Mouse (Mus musculus): Measurements from ENCODE around the gene Col12a1. TPM values are rescaled to one million over a fixed set of nuclear protein-coding genes. Genes with fewer than 3 reads are reported as not detected.
A peak's percentile ranks its signal among the peaks of the same experiment; 100 is the strongest.

Col12a1 gene
- total RNA-seq (2021) = 1 to 10 TPM; 2.0 to 3.2 TPM
- long read RNA-seq, experiment 1 = 0 reads
- long read RNA-seq, experiment 2 = 0 reads

- DNase-seq = peak; percentile 68 to 71
- intact Hi-C loops (cut with DNase I) = loop anchor here (2.0 to 10.0 kb wide), 3 partner anchors 114 to 610 kb away; no protein-coding TSS in a partner anchor
Measured at GRCm38 (mm10) chr9:79718481-79719370, at the start of gene Col12a1. TSS of gene Col12a1 (minus strand) at chr9:79718831.

DNA sequence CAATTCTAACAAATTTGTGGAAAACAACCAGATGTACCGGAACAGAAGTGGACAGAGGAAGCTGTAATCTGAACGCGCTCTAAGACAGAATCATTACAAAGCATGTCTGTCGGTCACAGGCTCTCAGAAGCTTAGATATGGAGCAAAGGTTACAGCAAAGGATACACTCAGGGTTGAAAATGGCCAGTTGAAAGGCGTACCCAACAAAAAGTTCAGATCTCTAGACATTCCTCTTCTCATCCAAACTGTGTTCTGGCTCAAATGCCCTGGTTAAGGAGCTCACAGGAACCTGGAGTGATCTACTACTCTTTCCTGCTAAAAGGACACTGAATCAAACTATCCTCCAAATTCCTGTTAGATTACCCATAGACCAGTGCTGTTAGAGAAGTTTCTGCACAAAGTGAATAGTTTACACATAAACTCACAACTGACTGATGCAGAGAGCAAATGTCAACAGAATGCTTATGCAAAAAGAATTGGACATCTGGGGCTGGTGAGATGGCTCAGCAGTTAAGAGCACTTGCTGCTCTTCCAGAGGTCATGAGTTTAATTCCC is 48.4 kb upstream of the Col12a1 start:
- intact Hi-C loops (cut with DNase I) = no loop called here
- no peak for DNase-seq

DNA sequence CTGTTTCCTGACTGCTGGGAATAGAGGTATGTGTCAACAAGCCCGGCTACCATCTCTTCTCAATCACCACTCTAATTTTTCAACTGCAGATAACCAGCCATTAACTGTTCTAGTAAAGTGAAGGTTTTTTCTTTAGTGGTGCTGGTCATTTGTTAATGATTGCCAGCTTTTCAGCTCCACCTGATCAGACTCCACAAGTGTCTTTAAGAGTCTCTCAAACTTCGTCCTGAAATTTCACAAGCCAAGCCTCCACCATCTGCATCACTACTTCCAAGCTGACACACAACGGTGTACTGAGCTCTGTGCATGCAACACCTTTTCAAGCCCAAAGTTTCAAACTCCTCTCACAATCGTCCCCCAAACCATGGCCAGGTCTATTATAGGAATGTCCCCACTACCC is 46.7 kb upstream of the Col12a1 start:
- intact Hi-C loops (cut with DNase I) = no loop called here
- no peak for DNase-seq

- intact Hi-C loops (cut with DNase I) = no loop called here
- DNase-seq = no peak
Measured at GRCm38 (mm10) chr9:79762519-79762918, 43.9 kb upstream of the Col12a1 start.

DNA sequence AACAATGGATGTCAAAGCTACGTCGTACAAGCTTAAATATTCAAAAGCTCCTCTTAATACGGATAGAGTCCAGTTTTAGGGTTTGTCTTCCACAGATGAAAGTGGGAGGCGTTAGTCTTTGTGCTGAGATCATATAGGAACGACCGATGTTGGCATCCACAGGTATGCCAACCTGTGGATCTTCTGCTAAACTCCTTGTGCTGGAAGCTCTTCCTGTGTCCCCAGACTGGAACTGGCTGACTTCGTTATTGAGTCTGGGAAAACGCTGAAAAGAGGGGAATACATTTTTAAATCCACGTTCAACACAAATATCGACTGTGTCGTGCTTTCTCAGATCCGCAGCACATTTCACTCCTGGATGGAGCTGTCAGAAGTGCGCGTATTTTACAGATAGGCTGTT is 41.4 kb upstream of the Col12a1 start:
- intact Hi-C loops (cut with DNase I) = no loop called here
- DNase-seq = peak in 1 of 2 experiments; percentile 13

- intact Hi-C loops (cut with DNase I) = loop anchor here (2.0 kb wide), 1 partner anchor 33 kb away; the partner anchor contains the start of gene Tmem30a
- DNase-seq = peak; percentile 96 to 97
Measured at GRCm38 (mm10) chr9:79759385-79760005, 40.9 kb upstream of the Col12a1 start, which contains the start of gene Cox7a2. TSS of gene Cox7a2 (minus strand) at chr9:79759878.

GRCm38 (mm10) chr9:79755311-79755710 is 36.7 kb upstream of the Col12a1 start:
- DNase-seq = no peak
- intact Hi-C loops (cut with DNase I) = no loop called here

DNA sequence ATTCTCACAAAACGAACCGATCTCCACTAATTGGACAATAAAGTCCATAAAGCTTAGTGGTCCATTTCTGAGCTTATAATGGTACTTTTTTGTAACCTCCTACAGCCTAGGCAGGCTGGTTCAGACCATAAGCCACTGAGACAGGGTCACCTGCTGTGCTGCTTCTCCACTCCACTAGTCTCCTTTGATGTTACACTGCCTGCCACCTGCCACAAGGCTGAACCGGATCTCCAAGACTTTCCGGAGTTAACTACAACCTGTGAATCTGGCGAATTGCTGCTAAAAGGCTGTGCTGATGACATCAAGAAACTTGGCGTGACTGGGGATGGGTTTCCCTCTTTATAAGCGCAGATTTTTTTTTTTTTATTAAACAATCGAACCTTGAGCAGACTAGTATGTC is 33.2 kb upstream of the Col12a1 start:
- intact Hi-C loops (cut with DNase I) = no loop called here
- no peak for DNase-seq

- intact Hi-C loops (cut with DNase I) = no loop called here
- DNase-seq = no peak
Measured at GRCm38 (mm10) chr9:79750709-79751108, 32.1 kb upstream of the Col12a1 start.

- DNase-seq = no peak
- intact Hi-C loops (cut with DNase I) = no loop called here
Measured at GRCm38 (mm10) chr9:79745036-79745435, 26.4 kb upstream of the Col12a1 start.

DNA sequence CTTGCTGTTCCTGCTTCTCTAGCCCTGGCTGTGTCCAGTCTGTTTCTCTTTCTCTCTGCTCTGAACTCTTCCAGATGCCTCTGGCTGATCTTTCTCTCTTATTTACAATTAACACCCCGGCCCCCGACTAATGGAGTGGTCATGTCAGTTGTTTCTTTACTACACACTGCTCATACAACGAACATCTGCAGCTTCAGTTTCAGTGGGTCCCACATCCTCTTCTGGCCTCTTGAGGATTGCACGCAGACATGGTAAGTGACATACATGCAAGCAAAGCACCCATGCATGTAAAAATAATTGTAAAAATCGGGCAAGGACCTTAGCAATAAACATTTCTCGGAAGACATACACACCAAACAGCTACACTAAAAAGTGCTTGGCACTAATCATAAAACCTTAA is 17.0 kb upstream of the Col12a1 start:
- intact Hi-C loops (cut with DNase I) = no loop called here
- DNase-seq = no peak

DNA sequence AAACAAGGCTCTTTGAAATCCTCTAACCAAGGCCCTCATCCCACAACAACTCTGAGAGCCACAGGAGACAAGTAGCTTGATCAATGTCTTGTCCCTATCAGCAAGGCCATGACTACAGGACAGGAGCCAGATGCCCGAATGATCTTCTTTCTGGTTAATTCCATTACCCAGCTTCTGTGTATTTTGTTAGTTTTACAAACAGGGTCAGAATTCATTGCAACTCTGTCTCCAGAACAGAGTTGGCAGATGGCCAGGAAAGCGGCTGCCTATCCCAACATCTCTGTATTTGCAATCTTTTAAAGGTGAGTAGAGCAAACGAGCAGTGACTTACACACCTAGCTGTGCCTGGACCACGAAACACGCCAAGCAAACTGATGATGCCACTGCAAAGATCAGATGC is 11.7 kb upstream of the Col12a1 start:
- intact Hi-C loops (cut with DNase I) = no loop called here
- no peak for DNase-seq

DNA sequence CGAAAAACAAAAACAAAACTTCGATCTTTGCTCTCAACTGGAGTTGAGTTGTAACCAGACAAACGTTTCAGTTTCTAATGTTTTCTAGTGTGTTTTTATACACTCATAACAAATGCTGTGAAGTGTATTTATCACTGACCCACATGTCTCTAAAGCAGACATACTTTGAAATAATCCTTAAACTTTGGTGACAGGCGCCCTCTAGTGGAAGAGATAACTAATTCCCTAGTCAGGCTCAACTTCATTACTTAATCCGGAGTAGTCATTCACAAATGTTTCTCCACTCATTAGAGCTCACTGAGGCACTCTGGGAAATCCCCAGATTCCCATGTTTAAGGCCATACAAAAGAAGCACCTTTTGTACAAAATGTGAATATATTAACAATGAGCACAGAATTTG is 4.5 kb upstream of the Col12a1 start:
- DNase-seq = peak in 1 of 2 experiments; percentile 53
- intact Hi-C loops (cut with DNase I) = no loop called here

DNA sequence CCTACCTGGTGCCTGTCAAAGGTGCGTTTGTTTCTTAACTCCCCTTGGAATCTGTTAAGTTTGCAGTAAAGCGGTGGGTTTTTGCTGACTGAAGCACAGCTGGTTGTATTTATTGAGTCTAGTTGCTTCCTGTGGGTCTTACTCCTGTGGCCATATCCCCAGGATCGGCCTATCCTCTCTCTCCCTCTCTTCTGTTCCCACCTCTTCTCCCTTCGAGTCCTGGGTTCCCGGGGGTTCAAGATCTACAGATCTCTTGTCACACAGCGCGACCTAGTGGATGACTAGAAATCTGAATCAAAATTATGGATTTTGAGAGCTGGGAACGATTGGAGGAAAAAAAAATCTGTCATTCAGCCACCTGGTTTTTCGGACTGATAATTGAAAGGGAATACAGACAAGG is 2.4 kb upstream of the Col12a1 start:
- intact Hi-C loops (cut with DNase I) = loop anchor here (1.0 to 2.0 kb wide), 3 partner anchors 933 to 952 kb away; no protein-coding TSS in a partner anchor
- peak; percentile 52 to 68 for DNase-seq

GRCm38 (mm10) chr9:79720143-79720542 is 1.5 kb upstream of the Col12a1 start:
- no peak for DNase-seq
- intact Hi-C loops (cut with DNase I) = loop anchor here (2.0 kb wide), 1 partner anchor 945 kb away; no protein-coding TSS in a partner anchor

- DNase-seq = peak; percentile 34 to 46
- intact Hi-C loops (cut with DNase I) = loop anchor here (2.0 to 10.0 kb wide), 3 partner anchors 115 to 611 kb away; no protein-coding TSS in a partner anchor
Measured at GRCm38 (mm10) chr9:79719451-79719850, 820 bp upstream of the Col12a1 start.

- DNase-seq = peak in 1 of 2 experiments; percentile 22
- intact Hi-C loops (cut with DNase I) = loop anchor here (2.0 to 10.0 kb wide), 4 partner anchors 113 to 673 kb away; no protein-coding TSS in a partner anchor
Measured at GRCm38 (mm10) chr9:79717836-79718475, 675 bp downstream of the Col12a1 start.

DNA sequence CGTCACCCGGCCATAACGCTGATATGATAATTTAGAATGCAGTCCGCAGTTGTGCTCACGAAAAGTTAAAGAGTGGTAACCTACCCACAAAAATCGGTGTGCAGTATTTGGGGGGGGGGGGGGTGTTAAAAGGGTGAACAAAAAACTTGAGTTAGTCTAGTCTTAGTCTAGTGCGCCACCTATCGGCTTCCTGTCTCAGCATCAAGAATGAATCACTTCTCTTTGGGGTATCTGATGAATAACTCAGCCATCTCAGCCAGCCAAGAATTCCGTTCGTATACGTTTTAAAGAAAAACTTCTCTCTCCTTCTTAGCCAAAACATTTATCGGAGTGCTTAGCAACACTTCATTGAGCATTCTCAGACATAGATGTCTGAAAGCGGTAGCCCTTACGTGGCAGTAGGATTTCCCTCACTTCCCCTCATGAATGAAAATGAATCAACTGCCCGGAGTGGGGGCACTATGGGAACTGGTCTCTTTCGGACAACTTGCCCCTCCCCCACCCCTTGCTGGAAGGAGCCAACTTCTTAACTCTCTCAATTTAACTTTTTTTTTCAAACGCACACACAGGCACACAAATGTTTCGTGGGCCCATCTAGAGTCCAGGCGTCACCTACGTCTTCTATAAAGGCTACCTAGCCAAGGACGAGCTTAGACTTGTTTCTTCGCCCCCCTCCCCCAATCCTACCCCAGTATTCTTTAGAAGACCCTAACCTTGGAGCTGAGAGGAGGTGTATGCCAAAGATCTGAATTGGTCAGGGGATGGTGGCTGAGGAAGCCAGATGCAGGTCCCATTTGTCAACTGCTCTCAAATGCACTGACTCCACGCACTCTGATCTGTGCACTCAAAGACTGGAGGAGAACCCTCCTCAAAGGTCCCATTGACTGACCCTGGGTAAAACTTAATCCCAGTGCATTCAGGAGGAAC is 1.5 kb downstream of the Col12a1 start:
- intact Hi-C loops (cut with DNase I) = loop anchor here (2.0 to 10.0 kb wide), 3 partner anchors 112 to 672 kb away; no protein-coding TSS in a partner anchor
- peak; percentile 69 to 80 for DNase-seq

DNA sequence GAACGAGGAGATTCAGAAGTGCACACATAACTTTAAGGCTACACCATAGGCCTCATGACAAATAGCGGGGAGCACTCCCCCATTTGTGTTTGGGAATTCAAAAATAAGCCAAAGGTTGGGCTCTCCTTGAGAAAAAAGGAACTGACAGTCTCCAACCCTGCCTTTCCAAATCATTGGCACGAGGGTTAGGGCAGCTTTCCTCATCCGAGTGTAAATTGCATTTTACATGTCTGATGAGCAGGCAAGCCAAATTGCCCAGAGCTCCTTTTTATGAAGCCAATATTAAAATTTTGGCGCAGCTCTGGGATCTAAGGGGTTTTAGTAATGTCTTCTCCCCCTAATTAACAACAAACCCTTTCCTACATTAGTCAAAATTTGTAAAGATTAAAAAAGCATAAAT is 2.1 kb downstream of the Col12a1 start:
- intact Hi-C loops (cut with DNase I) = loop anchor here (2.0 to 10.0 kb wide), 3 partner anchors 112 to 672 kb away; no protein-coding TSS in a partner anchor

More for the DNA sequence above, 2.1 kb downstream of the Col12a1 start:
- no peak for DNase-seq
